Mouse (Mus musculus) midbrain, embryonic 10.5 days (tissue): ENCODE results near the gene Sytl4. TPM values are rescaled to one million over a fixed set of nuclear protein-coding genes. Genes with fewer than 3 reads are reported as not detected.

Source experiments
- DNase-seq: peaks from one replicate; pipeline ENCODE4 v3.0.0-alpha.2; 2017; ENCODE audit warnings: low spot score
- H3K27ac ChIP-seq: fragments of 300-500 bp; sonication (generic); replicated peaks from 2 replicates; pipeline ENCODE4 v1.5.1; 2016; ENCODE audit warnings: mild to moderate bottlenecking
- H3K27me3 ChIP-seq: fragments of 300-500 bp; sonication (generic); 2 replicates; pipeline ENCODE4 v1.6.1; 2016; ENCODE audit warnings: low read depth, mild to moderate bottlenecking; ENCODE audit not compliant: poor library complexity, severe bottlenecking
- H3K36me3 ChIP-seq: fragments of 300-500 bp; sonication (generic); 2 replicates; pipeline ENCODE4 v1.6.1; 2016; ENCODE audit warnings: mild to moderate bottlenecking, moderate library complexity
- H3K4me1 ChIP-seq: fragments of 300-500 bp; sonication (generic); 2 replicates; pipeline ENCODE4 v1.6.1; 2016
- H3K4me3 ChIP-seq: fragments of 300-500 bp; sonication (generic); 2 replicates; pipeline ENCODE4 v1.5.1; 2016; ENCODE audit warnings: mild to moderate bottlenecking, moderate library complexity
- H3K9me3 ChIP-seq: fragments of 300-500 bp; sonication (generic); replicated peaks from 2 replicates; pipeline ENCODE4 v1.6.1; 2016; ENCODE audit warnings: mild to moderate bottlenecking
- WGBS: fragments of 180-500 bp; shearing (Covaris S2); methylation state at CpG from one replicate; pipeline ENCODE4 v1.1.7; 2016; 5-methylcytosine and 5-hydroxymethylcytosine counted together
- polyA plus RNA-seq: library from polyadenylated mRNA; unstranded; fragments of >200 nt; fragmentation: Nextera tagmentation; extraction: Ambion mirVana; gene quantifications from 2 replicates; pipeline ENCODE4 v1.2.1, GENCODE M21; 2016

The Sytl4 gene
- 0.86 and 1.3 TPM in 2 replicates for polyA plus RNA-seq

GRCm38 (mm10) chrX:133981231-133982002 is at the start of gene Sytl4:
Gene Sytl4, minus strand, starts transcription at chrX:133981812.
- Histone ChIP-seq H3K27me3 (peaks cover 83% of the 10 kb centered on the region), H3K9me3 (no peaks in the 10 kb centered on the region), H3K4me3 (peak within 1 kb of the TSS; percentile 57), H3K36me3 (no peaks in the 10 kb centered on the region), H3K4me1 (peaks cover 5% of the 10 kb centered on the region), H3K27ac (no peak within 1 kb of the TSS; the same call in 1 of the 2 replicates)
- DNase-seq, result peak; percentile 19
- 21% methylated on average over 29 of the region's 29 CpGs for WGBS

GRCm38 (mm10) chrX:134020664-134021063 is 39.1 kb upstream of the Sytl4 start:
- H3K9me3 ChIP-seq, result no peaks in the 10 kb centered on the region
- H3K36me3 ChIP-seq, result no peaks in the 10 kb centered on the region
- H3K4me1 ChIP-seq, result no peaks in the 10 kb centered on the region
- DNase-seq, result no peak
- no peak overlapping the region for H3K27ac ChIP-seq
- no peak overlapping the region for H3K4me3 ChIP-seq
- peaks cover 5% of the 10 kb centered on the region; the same call in 1 of the 2 replicates for H3K27me3 ChIP-seq
- 63% methylated on average over 5 of the region's 5 CpGs for WGBS

- H3K4me1 ChIP-seq, result no peaks in the 10 kb centered on the region
- no peak overlapping the region for H3K4me3 ChIP-seq
- H3K9me3 ChIP-seq, result no peaks in the 10 kb centered on the region
- DNase-seq, result peak; percentile 56
- H3K27ac ChIP-seq, result no peak overlapping the region
- peaks cover 9% of the 10 kb centered on the region; the same call in 1 of the 2 replicates for H3K27me3 ChIP-seq
- WGBS, result 20% methylated on average over 9 of the region's 9 CpGs
- H3K36me3 ChIP-seq, result no peaks in the 10 kb centered on the region
Measured at GRCm38 (mm10) chrX:134019005-134019404, 37.4 kb upstream of the Sytl4 start.

GRCm38 (mm10) chrX:133995866-133996265 is 14.3 kb upstream of the Sytl4 start:
- no peak overlapping the region for H3K27ac ChIP-seq
- H3K4me1 ChIP-seq, result no peaks in the 10 kb centered on the region
- DNase-seq, result no peak
- 70% methylated on average over 3 of the region's 3 CpGs for WGBS
- no peaks in the 10 kb centered on the region for H3K36me3 ChIP-seq
- no peak overlapping the region for H3K4me3 ChIP-seq
- no peaks in the 10 kb centered on the region for H3K9me3 ChIP-seq
- peaks cover 65% of the 10 kb centered on the region for H3K27me3 ChIP-seq

GRCm38 (mm10) chrX:133964615-133965014 is 17.0 kb downstream of the Sytl4 start:
- no peak overlapping the region for H3K4me3 ChIP-seq
- 73% methylated on average over 2 of the region's 2 CpGs for WGBS
- H3K27ac ChIP-seq, result no peak overlapping the region
- no peaks in the 10 kb centered on the region for H3K9me3 ChIP-seq
- H3K4me1 ChIP-seq, result no peaks in the 10 kb centered on the region
- no peaks in the 10 kb centered on the region for H3K36me3 ChIP-seq
- no peak for DNase-seq
- peaks cover 43% of the 10 kb centered on the region for H3K27me3 ChIP-seq

GRCm38 (mm10) chrX:133960617-133961016 is 21.0 kb downstream of the Sytl4 start:
- Histone ChIP-seq H3K36me3 (no peaks in the 10 kb centered on the region), H3K27ac (no peak overlapping the region), H3K4me1 (no peaks in the 10 kb centered on the region), H3K9me3 (no peaks in the 10 kb centered on the region), H3K4me3 (no peak overlapping the region), H3K27me3 (peaks cover 37% of the 10 kb centered on the region)
- no peak for DNase-seq
- 69% methylated on average over 2 of the region's 2 CpGs for WGBS

GRCm38 (mm10) chrX:133954661-133955060 is 27.0 kb downstream of the Sytl4 start:
- H3K9me3 ChIP-seq, result no peaks in the 10 kb centered on the region
- H3K4me3 ChIP-seq, result no peak overlapping the region
- no peak overlapping the region for H3K27ac ChIP-seq
- peaks cover 40% of the 10 kb centered on the region for H3K27me3 ChIP-seq
- H3K4me1 ChIP-seq, result no peaks in the 10 kb centered on the region
- DNase-seq, result no peak
- no peaks in the 10 kb centered on the region for H3K36me3 ChIP-seq
- WGBS, result 83% methylated on average over 7 of the region's 7 CpGs

GRCm38 (mm10) chrX:133947427-133947826 is 34.2 kb downstream of the Sytl4 start:
- no peaks in the 10 kb centered on the region for H3K4me1 ChIP-seq
- no peaks in the 10 kb centered on the region for H3K9me3 ChIP-seq
- peaks cover 68% of the 10 kb centered on the region for H3K27me3 ChIP-seq
- no peak overlapping the region for H3K4me3 ChIP-seq
- peak; percentile 19 for DNase-seq
- H3K36me3 ChIP-seq, result no peaks in the 10 kb centered on the region
- WGBS, result 38% methylated on average over 3 of the region's 3 CpGs
- no peak overlapping the region for H3K27ac ChIP-seq

GRCm38 (mm10) chrX:133939561-133939960 is 42.1 kb downstream of the Sytl4 start:
- peaks cover 90% of the 10 kb centered on the region for H3K27me3 ChIP-seq
- 76% methylated on average over 1 of the region's 1 CpGs for WGBS

GRCm38 (mm10) chrX:133936605-133937225 is 44.9 kb downstream of the Sytl4 start:
- 85% methylated on average over 4 of the region's 4 CpGs for WGBS

More at GRCm38 (mm10) chrX:133939561-133939960, 42.1 kb downstream of the Sytl4 start:
- H3K36me3 ChIP-seq, result no peaks in the 10 kb centered on the region
- no peak overlapping the region for H3K4me3 ChIP-seq
- H3K27ac ChIP-seq, result no peak overlapping the region
- H3K4me1 ChIP-seq, result no peaks in the 10 kb centered on the region
- DNase-seq, result no peak
- no peaks in the 10 kb centered on the region for H3K9me3 ChIP-seq

GRCm38 (mm10) chrX:133931302-133932013 is 50.2 kb downstream of the Sytl4 start:
- Histone ChIP-seq H3K27me3 (peaks cover 73% of the 10 kb centered on the region), H3K4me1 (no peaks in the 10 kb centered on the region), H3K9me3 (no peaks in the 10 kb centered on the region), H3K4me3 (no peak overlapping the region), H3K36me3 (no peaks in the 10 kb centered on the region), H3K27ac (no peak overlapping the region)
- no peak for DNase-seq
- WGBS, result 69% methylated on average over 12 of the region's 12 CpGs

More at GRCm38 (mm10) chrX:133936605-133937225, 44.9 kb downstream of the Sytl4 start:
- peaks cover 89% of the 10 kb centered on the region for H3K27me3 ChIP-seq
- H3K4me3 ChIP-seq, result no peak overlapping the region
- no peaks in the 10 kb centered on the region for H3K9me3 ChIP-seq
- H3K36me3 ChIP-seq, result no peaks in the 10 kb centered on the region
- no peak for DNase-seq
- no peak overlapping the region for H3K27ac ChIP-seq
- H3K4me1 ChIP-seq, result no peaks in the 10 kb centered on the region

GRCm38 (mm10) chrX:133926760-133927159 is 54.9 kb downstream of the Sytl4 start:
- WGBS, result 82% methylated on average over 5 of the region's 5 CpGs
- no peak overlapping the region for H3K27ac ChIP-seq
- no peaks in the 10 kb centered on the region for H3K36me3 ChIP-seq
- H3K9me3 ChIP-seq, result no peaks in the 10 kb centered on the region
- DNase-seq, result no peak
- H3K4me3 ChIP-seq, result no peak overlapping the region
- H3K27me3 ChIP-seq, result peaks cover 65% of the 10 kb centered on the region
- H3K4me1 ChIP-seq, result no peaks in the 10 kb centered on the region
